Mouse (Mus musculus): ENCODE measurements around the gene Obsl1.

Obsl1 gene

DNA sequence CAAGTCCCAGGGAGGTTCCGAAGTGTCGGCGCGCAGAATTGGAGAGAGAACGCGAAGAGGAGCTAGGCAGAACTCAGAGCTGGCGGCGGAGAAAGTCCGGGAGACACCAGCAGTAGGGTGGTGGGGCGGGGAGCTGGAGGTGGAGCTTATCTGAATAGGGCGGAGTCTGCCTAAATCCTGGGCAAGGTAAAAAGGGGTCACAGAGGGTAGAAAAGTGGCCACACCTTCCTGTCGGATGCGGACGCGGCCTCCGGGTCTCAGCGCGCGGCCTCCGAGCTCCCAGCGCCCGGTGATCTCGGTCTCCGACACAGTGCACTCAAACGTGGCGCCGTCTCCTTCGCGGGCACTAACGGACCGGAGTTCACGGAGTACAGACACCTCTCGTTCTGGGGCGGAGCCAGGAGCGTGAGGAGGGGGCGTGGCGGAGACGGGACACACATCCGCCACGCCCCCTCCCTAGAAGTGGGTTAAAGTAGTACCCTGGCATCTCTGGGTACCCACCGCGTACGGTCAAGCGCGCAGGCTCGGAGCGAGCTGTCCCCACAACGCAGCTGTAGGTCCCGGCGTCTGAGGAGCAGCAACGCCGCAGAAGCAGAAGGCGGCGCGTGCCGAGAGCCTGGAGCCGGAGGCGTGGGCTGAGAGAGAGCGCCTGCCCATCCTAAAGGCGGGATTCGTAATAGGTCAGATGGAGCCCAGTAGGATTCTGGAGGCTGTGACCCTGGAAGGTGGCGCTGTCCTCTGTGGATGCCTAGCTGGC is 18.7 kb downstream of the Obsl1 start:
- DNase-seq (ENCODE audit: low spot score in 2 of 2): peak in 1 of 2 experiments; percentile 14

DNA sequence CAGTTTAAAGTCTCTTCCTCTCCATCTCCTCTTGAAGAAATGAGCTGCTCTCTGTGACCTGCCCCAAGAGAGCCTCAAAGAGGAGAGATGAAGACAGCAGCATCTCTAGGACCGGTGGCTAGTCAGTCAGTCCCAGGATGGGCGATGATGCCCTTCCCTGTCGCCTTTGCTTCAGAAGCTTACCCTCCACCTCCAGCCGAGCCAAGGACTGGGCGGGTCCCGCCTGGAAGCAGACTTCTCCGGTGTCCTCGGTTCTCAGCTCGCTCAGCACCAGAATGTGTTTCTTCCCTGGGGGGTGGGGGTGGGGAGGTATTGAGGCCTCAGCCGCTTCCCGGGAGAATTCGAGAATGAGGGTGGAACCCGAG is 19.2 kb downstream of the Obsl1 start:
- DNase-seq (ENCODE audit: low spot score in 2 of 2): no peak

DNA sequence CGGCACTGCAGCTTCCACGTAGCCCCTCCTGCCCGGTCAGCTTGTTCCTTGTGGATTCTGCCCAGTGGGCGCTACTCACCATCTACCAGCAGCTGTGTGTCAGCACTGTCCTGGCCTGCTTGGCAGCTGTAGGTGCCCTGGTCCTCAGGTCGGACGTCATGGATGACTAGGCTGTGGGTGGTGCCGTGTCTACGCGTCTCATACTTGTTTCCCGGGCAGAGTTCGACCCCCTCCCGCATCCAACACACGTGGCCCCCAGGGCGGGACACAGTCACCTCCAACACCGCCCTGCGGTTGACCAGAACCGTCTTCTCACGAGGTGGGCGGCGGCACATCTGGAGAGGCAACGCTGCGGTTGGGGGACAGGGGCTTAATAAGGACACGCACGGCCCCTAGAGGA is 19.7 kb downstream of the Obsl1 start:
- no peak for DNase-seq (ENCODE audit: low spot score in 2 of 2)

GRCm38 (mm10) chr1:75480735-75481134 is 25.5 kb downstream of the Obsl1 start:
- no peak for DNase-seq (ENCODE audit: low spot score in 2 of 2)

DNA sequence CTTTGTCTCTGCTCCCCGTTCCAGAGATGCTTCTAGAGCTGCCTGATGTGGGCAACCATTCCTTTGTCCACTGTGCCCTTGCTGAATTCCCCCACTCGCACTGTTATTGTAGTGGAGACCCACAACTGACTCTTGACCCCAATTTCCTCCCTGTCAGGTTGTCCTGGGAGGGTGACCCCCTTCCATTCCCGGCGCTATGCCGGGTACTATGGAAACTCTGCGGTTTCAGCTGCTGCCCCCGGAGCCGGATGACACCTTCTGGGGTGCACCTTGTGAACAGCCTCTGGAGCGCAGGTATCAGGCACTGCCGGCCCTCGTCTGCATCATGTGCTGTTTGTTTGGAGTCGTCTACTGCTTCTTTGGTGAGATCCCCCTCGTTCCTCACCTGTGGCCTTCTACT is 26.2 kb downstream of the Obsl1 start:
- no peak for DNase-seq (ENCODE audit: low spot score in 2 of 2)

DNA sequence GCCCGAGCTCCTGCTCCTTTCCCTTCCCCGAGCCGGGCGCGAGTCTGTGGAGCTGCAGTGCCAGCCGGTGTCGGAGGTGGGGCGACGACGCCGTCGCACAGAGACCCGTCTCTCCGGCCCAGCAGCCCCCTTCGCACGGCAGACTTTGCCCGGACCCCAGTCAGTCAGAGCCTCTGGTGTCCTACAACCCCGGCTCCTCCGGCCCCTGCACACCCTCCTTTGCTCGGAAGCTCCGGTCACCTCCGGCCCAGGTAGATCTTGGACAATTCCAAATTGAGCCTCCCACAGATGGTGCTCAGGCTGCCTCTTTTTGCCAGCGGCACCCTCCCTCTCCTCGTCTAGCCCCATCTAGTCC is 26.6 kb downstream of the Obsl1 start:
- no peak for DNase-seq (ENCODE audit: low spot score in 2 of 2)

- DNase-seq (ENCODE audit: low spot score in 2 of 2): peak; percentile 82 to 86
Measured at GRCm38 (mm10) chr1:75478916-75479634, 27.2 kb downstream of the Obsl1 start, which contains the start of the genes Chpf and Tmem198. Gene Chpf, minus strand, starts transcription at chr1:75479307. Gene Tmem198, plus strand, starts transcription at chr1:75479532.

- DNase-seq (ENCODE audit: low spot score in 2 of 2): no peak
Measured at GRCm38 (mm10) chr1:75478497-75478896, 27.8 kb downstream of the Obsl1 start.

- DNase-seq (ENCODE audit: low spot score in 2 of 2): no peak
Measured at GRCm38 (mm10) chr1:75477966-75478290, 28.3 kb downstream of the Obsl1 start.

GRCm38 (mm10) chr1:75477264-75477965 is 28.8 kb downstream of the Obsl1 start:
- peak; percentile 64 to 73 for DNase-seq (ENCODE audit: low spot score in 2 of 2)

DNA sequence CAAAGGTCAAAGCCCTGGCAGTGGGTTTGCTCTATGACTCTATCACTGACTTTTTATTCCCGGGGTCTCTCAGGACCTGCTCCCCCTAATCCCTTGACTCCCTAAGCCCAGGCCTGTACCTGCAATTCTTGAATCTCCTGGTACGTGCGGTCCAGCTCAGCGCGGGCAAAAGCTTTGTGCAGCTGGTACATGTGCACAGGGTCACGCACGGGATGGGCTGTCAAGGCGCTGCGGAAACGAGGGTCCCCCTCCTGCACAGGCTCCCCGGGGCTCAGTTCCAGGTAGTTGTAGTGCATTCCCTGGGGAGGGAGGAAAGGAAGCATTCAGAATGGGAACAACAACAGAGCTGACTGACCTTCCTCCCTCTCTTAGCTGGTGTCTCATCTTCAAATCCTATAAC is 29.8 kb downstream of the Obsl1 start:
- no peak for DNase-seq (ENCODE audit: low spot score in 2 of 2)

DNA sequence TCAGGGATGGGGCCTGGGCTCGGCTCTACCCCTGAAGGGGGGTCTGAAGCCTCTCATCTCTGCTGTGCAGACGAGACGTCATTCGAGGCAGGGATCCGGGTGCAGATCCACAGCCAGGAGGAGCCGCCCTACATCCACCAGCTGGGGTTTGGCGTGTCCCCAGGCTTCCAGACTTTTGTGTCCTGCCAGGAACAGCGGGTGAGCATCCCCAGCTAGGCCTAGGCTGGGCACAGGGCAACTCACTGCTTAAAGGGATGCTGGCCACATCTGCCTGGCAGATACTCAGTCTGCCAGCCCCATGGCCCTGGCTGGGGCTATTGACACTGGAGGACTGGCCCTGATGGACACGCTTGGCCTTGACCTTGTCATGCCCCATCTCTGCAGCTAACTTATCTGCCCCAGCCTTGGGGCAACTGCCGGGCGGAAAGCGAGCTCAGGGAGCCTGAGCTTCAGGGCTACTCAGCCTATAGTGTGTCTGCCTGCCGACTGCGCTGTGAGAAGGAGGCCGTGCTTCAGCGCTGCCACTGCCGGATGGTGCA is 36.9 kb downstream of the Obsl1 start:
- DNase-seq (ENCODE audit: low spot score in 2 of 2): no peak

DNA sequence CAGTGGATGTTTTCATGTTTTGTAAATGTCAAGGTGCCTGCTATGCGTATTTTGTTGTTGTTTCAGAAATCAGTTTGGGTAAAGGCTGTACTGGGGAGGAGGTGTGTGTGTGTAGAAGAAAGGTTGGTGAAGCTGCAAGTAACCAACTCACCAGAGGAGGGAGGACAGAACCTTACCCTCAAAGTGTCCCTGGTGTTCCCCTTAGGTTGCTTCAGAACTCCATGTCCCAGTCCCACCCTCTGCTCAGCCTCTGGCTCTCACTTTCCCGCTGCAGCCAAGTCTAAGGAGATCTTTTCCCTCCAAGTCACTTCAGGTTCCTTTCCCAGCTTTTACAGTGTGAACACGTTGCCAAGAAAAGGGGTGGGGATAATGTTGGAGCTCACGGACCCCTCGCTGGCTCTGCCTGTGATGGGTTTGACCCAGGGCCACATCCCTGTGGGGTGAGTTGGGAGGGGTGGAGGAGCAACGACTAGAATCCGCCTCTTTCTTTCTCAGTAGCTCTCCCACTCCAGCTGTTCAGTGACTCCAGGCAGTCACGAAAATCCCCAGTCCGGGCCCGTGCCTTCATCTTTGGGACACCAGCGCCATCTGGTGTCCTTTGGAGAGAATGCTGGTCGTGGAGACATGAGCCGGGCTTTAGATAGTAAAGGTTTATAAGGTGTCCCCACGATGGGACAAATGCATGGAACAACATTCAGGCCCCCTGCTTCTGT is 38.9 kb downstream of the Obsl1 start:
- peak in 1 of 2 experiments; percentile 54 for DNase-seq (ENCODE audit: low spot score in 2 of 2)

GRCm38 (mm10) chr1:75463652-75464204 is 42.5 kb downstream of the Obsl1 start:
- no peak for DNase-seq (ENCODE audit: low spot score in 2 of 2)

- DNase-seq (ENCODE audit: low spot score in 2 of 2): no peak
Measured at GRCm38 (mm10) chr1:75462636-75463035, 43.6 kb downstream of the Obsl1 start.

DNA sequence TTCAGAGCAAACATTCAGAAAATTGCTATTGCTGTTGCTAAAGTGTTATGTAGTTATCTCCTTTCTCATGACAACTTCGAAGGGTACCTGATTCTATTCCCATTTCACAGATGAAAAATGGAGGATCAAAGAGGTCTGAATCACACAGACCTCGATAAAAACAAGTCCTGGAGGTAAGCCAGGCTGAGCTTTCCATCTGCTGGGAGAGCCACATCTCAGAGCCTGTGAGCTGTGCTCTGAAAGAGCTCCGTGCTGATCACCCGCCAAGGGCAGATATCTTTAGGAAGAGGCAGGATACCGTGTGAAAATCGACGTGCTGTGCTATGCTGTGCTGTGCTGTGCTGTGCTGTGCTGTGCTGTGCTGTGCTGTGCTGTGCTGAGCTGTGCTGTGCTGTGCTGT is 46.0 kb downstream of the Obsl1 start:
- DNase-seq (ENCODE audit: low spot score in 2 of 2): no peak

DNA sequence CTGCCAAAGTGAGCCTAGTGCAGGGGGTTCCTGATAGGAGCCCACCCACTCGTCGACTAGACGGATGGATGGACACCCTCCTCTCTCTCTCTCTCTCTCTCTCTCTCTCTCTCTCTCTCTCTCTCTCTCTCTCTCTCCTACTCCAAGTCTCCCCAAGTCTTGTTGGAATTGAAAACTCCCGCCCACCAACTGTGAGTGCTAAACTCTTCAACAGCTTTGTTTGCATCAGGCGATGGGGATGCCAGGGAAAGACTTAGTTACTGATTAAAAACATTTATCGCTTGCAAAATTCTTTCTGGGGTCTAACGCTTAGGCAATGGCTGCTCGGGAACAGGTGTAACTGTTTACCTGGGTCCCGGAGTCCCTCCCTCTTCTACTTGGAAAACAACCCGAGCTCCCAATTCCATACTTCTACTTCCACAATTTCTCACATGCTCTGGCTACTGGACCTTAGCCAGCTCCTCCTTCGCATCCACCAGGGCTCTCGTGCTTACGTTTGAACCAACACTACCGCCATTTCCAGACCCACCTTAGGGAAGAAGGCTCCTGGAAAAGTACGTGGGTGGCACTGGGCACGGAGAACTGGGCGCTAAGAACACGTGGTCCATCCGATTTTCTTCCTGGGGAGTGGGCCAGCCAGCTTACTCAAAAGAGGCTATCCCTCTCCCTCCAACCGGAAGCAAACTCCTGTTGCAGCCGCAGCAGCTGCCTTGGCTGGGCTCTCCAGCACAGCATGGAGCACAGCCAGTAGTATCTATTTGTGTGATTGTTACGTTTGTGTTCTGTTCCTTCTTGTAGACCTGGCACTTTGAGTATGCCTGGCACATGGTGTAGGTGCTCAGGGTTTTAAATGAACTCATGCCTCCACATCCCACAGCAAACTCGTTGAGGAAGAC is 47.2 kb downstream of the Obsl1 start:
- no peak for DNase-seq (ENCODE audit: low spot score in 2 of 2)

DNA sequence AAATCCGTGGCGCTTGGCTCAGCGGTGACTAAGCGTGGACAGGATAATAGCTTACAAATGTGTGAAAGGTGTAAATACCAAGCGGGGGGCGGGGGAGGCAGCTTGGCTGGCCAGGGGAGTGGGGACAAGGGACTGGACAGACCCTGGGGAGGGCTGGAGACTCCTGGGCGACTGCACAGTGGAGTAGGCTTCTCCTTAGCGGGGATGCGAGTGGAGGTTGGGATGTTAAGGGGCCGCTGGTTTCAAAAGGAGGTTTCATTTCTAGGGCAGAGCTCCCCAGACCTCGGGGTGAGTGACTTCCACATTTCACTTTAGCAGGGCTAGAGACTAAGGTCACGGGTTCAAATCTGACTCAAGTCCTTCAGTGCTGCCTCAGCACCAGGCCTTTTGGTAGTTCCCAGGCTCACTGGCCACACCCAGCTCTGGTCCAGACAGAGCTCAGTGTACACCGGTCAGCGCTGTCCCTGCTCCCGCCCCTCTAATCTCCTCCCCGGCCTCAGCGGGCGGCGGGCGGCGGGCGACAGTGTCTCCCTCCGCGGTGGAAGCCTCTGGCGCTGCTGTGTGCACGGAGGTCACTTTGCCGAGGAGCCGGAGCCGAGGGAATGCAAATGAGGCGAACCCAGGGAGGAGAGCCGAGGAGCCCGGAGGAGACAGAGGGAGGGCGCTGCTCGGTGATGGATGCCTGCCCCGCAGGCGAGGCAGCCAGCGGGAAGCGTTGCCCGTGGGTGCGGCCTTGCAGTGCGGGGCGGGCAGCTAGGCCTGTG is 48.0 kb downstream of the Obsl1 start:
- DNase-seq (ENCODE audit: low spot score in 2 of 2): no peak

DNA sequence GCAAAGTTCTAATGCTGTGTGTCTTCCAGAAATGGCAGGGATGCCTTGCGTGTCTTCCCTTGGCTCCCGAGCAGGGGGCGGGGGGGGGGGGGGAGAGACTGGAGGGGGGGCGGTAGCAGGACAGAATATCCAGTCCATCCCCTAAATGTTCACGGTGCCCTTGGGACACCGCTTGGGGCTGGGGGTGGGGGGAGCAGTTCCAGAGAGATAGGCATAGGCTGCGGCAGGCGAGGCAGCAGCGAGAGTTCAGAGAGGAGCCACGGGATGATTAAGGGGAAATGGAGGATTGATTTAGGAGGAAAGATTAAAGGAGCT is 48.6 kb downstream of the Obsl1 start:
- no peak for DNase-seq (ENCODE audit: low spot score in 2 of 2)
